Comparison of ENCODE assay signal across 19 mouse cellular contexts in genomic region chr14:18657777-18658753, GRCm38 (mm10).
A peak's percentile ranks its signal among the peaks of the same experiment; 100 is the strongest.
DNase-seq lines count a peak whose midpoint lies in the region; ATAC-seq and TF ChIP-seq lines count a peak whose summit lies in the region.
"Had no signal": no experiment of that assay in that cellular context is flagged by ENCODE, and none has a peak within 500 bp of the region (broad histone marks: within the 10 kb centered on the region; RNA-seq: fewer than 3 reads in every experiment).

No protein-coding gene starts in this region.

- H3K27me3 ChIP-seq in forebrain, embryonic 14.5 days (replicated peaks; ENCODE audit: control insufficient read depth, insufficient read depth, low read length) = no peaks in the 10 kb centered on the region
- H3K27me3 ChIP-seq in forebrain, embryonic 10.5 days (ENCODE audit: poor library complexity, severe bottlenecking) = no peaks in the 10 kb centered on the region
- H3K27me3 ChIP-seq in limb, embryonic 14.5 days (ENCODE audit: control insufficient read depth, insufficient read depth, low read length) = no peaks in the 10 kb centered on the region
- no peaks in the 10 kb centered on the region for H3K27me3 ChIP-seq in limb, embryonic 10.5 days (ENCODE audit: low read depth, poor library complexity, severe bottlenecking)
- no peaks in the 10 kb centered on the region for H3K27me3 ChIP-seq in lung, postnatal 0 days (replicated peaks; ENCODE audit: insufficient read depth, low read length)
- no peaks in the 10 kb centered on the region for H3K27me3 ChIP-seq in embryonic facial prominence, embryonic 15.5 days
- H3K27me3 ChIP-seq: heart, embryonic 12.5 days; intestine, embryonic 15.5 days had no signal

- no peak overlapping the region for H3K4me3 ChIP-seq in forebrain, embryonic 14.5 days (ENCODE audit: low read depth, low read length)
- no peak overlapping the region for H3K4me3 ChIP-seq in forebrain, embryonic 10.5 days
- H3K4me3 ChIP-seq in limb, embryonic 14.5 days (replicated peaks; ENCODE audit: low read length) = no peak overlapping the region
- no peak overlapping the region for H3K4me3 ChIP-seq in limb, embryonic 10.5 days
- H3K4me3 ChIP-seq in lung, postnatal 0 days (ENCODE audit: low read depth, low read length) = no peak overlapping the region
- no peak overlapping the region for H3K4me3 ChIP-seq in lung, adult 2 months (replicated peaks; ENCODE audit: extremely low read depth, low read depth, low read length)
- H3K4me3 ChIP-seq in embryonic facial prominence, embryonic 15.5 days (replicated peaks) = no peak overlapping the region
- H3K4me3 ChIP-seq: erythroblast, embryonic 14.5 days; heart, adult 2 months; heart, embryonic 12.5 days; hindbrain, embryonic 10.5 days; intestine, embryonic 15.5 days had no signal

- WGBS in forebrain, embryonic 14.5 days = 52% methylated on average over 4 of the region's 4 CpGs
- WGBS in forebrain, embryonic 10.5 days = 74% methylated on average over 4 of the region's 4 CpGs
- WGBS in limb, embryonic 14.5 days = 76% methylated on average over 4 of the region's 4 CpGs
- 77% methylated on average over 4 of the region's 4 CpGs for WGBS in limb, embryonic 10.5 days
- 63% methylated on average over 4 of the region's 4 CpGs for WGBS in lung, postnatal 0 days
- WGBS in lung, adult 2 months = 61% methylated on average over 4 of the region's 4 CpGs
- 52% methylated on average over 4 of the region's 4 CpGs for WGBS in embryonic facial prominence, embryonic 15.5 days

- H3K9ac ChIP-seq in forebrain, embryonic 14.5 days (ENCODE audit: low read length) = no peak overlapping the region
- H3K9ac ChIP-seq in limb, embryonic 14.5 days (ENCODE audit: low read depth, low read length, severe bottlenecking) = no peak overlapping the region
- no peak overlapping the region for H3K9ac ChIP-seq in lung, postnatal 0 days (replicated peaks; ENCODE audit: low read depth)
- no peak overlapping the region for H3K9ac ChIP-seq in embryonic facial prominence, embryonic 15.5 days
- H3K9ac ChIP-seq: heart, embryonic 12.5 days; hindbrain, embryonic 14.5 days; intestine, embryonic 15.5 days had no signal

- no peak for ATAC-seq in forebrain, embryonic 14.5 days
- no peak for ATAC-seq in limb, embryonic 14.5 days (ENCODE audit: low FRiP score, low read depth)
- ATAC-seq in lung, postnatal 0 days = peak; percentile 77
- peak; percentile 80; the same call in 1 of the 2 replicates for ATAC-seq in embryonic facial prominence, embryonic 15.5 days (ENCODE audit: insufficient number of reproducible peaks, low FRiP score, low TSS enrichment, low read depth)
- ATAC-seq: intestine, embryonic 15.5 days had no signal

- no peaks in the 10 kb centered on the region for H3K4me1 ChIP-seq in forebrain, embryonic 14.5 days (ENCODE audit: control insufficient read depth, insufficient read depth, low read length)
- no peaks in the 10 kb centered on the region for H3K4me1 ChIP-seq in forebrain, embryonic 10.5 days
- H3K4me1 ChIP-seq in limb, embryonic 14.5 days (ENCODE audit: control insufficient read depth, insufficient read depth, low read length) = no peaks in the 10 kb centered on the region
- no peaks in the 10 kb centered on the region for H3K4me1 ChIP-seq in limb, embryonic 10.5 days
- no peaks in the 10 kb centered on the region for H3K4me1 ChIP-seq in lung, postnatal 0 days (ENCODE audit: insufficient read depth, low read depth, low read length)
- H3K4me1 ChIP-seq in lung, adult 2 months (ENCODE audit: control insufficient read depth, insufficient read depth, low read length) = no peaks in the 10 kb centered on the region; the same call in 1 of the 2 replicates
- no peaks in the 10 kb centered on the region for H3K4me1 ChIP-seq in embryonic facial prominence, embryonic 15.5 days
- H3K4me1 ChIP-seq: hindbrain, embryonic 10.5 days; intestine, embryonic 15.5 days had no signal

- DNase-seq in forebrain, embryonic 14.5 days (ENCODE audit: low spot score) = peak; percentile 10
- no peak for DNase-seq in forebrain, embryonic 10.5 days (ENCODE audit: extremely low spot score, low spot score)
- DNase-seq in limb, embryonic 14.5 days (ENCODE audit: low spot score) = peak; percentile 5
- DNase-seq in limb, embryonic 10.5 days (ENCODE audit: low spot score) = no peak
- DNase-seq in lung, postnatal 0 days (ENCODE audit: low spot score) = peak; percentile 53
- DNase-seq in lung, adult 2 months = no peak
- no peak for DNase-seq in testis, postnatal 10 days (ENCODE audit: low spot score)
- DNase-seq: adrenal gland, postnatal 10 days; cerebellum, adult 11-12 months; cerebellum, adult 9-10 months; cerebellum, postnatal 25 days; gastrocnemius, postnatal 10 days; heart, adult 2 months had no signal

- H3K9me3 ChIP-seq in forebrain, embryonic 14.5 days (replicated peaks; ENCODE audit: control insufficient read depth, low read length) = peaks cover 4% of the 10 kb centered on the region; the same call in 1 of the 2 replicates
- peaks cover 13% of the 10 kb centered on the region for H3K9me3 ChIP-seq in forebrain, embryonic 10.5 days
- H3K9me3 ChIP-seq in limb, embryonic 14.5 days (ENCODE audit: control insufficient read depth, low read length) = peaks cover 9% of the 10 kb centered on the region; the same call in 1 of the 2 replicates
- no peaks in the 10 kb centered on the region for H3K9me3 ChIP-seq in limb, embryonic 10.5 days (replicated peaks)
- H3K9me3 ChIP-seq in lung, postnatal 0 days (ENCODE audit: low read length) = no peaks in the 10 kb centered on the region
- 0 out of 2 replicates have a peak, but pooled peaks cover 5% of the 10 kb centered on the region for H3K9me3 ChIP-seq in embryonic facial prominence, embryonic 15.5 days (replicated peaks)
- H3K9me3 ChIP-seq: intestine, embryonic 15.5 days had no signal

- H3K4me2 ChIP-seq in forebrain, embryonic 14.5 days (ENCODE audit: low read length) = no peak overlapping the region
- H3K4me2 ChIP-seq in limb, embryonic 14.5 days (replicated peaks; ENCODE audit: low read depth, low read length, severe bottlenecking) = no peak overlapping the region
- H3K4me2 ChIP-seq in lung, postnatal 0 days (replicated peaks; ENCODE audit: low read depth, low read length) = no peak overlapping the region
- H3K4me2 ChIP-seq in embryonic facial prominence, embryonic 15.5 days (replicated peaks) = no peak overlapping the region
- H3K4me2 ChIP-seq: heart, embryonic 12.5 days; hindbrain, embryonic 14.5 days; intestine, embryonic 15.5 days had no signal

- TF ChIP-seq POLR2A in limb, embryonic 14.5 days (IDR thresholded peaks at IDR 0.05; ENCODE audit: borderline replicate concordance, extremely low read depth, insufficient read depth, insufficient read length) = no peak
- no peak for TF ChIP-seq POLR2A in lung, adult 2 months (IDR thresholded peaks at IDR 0.05; ENCODE audit: borderline replicate concordance, extremely low read depth, low read depth, low read length)

- peak; percentile 59; the same call in 1 of the 2 replicates for TF ChIP-seq EP300 in lung, postnatal 0 days (IDR thresholded peaks at IDR 0.05)

- no peaks in the 10 kb centered on the region for H3K36me3 ChIP-seq in forebrain, embryonic 14.5 days (ENCODE audit: control insufficient read depth, insufficient read depth, low read length)
- no peaks in the 10 kb centered on the region for H3K36me3 ChIP-seq in forebrain, embryonic 10.5 days (replicated peaks)
- no peaks in the 10 kb centered on the region for H3K36me3 ChIP-seq in limb, embryonic 14.5 days (ENCODE audit: control insufficient read depth, insufficient read depth, low read length)
- H3K36me3 ChIP-seq in limb, embryonic 10.5 days = no peaks in the 10 kb centered on the region
- H3K36me3 ChIP-seq in lung, postnatal 0 days (ENCODE audit: insufficient read depth, low read length) = no peaks in the 10 kb centered on the region
- no peaks in the 10 kb centered on the region for H3K36me3 ChIP-seq in embryonic facial prominence, embryonic 15.5 days
- H3K36me3 ChIP-seq: hindbrain, embryonic 10.5 days; intestine, embryonic 15.5 days had no signal

- TF ChIP-seq CTCF in lung, postnatal 0 days (IDR thresholded peaks at IDR 0.05) = no peak
- TF ChIP-seq CTCF in lung, adult 2 months (IDR thresholded peaks at IDR 0.05; ENCODE audit: insufficient read depth, low read length) = no peak

- no peak overlapping the region for H3K27ac ChIP-seq in forebrain, embryonic 14.5 days (ENCODE audit: low read depth, low read length)
- H3K27ac ChIP-seq in forebrain, embryonic 10.5 days = no peak overlapping the region
- H3K27ac ChIP-seq in limb, embryonic 14.5 days (replicated peaks; ENCODE audit: low read depth, low read length) = no peak overlapping the region
- no peak overlapping the region for H3K27ac ChIP-seq in limb, embryonic 10.5 days
- H3K27ac ChIP-seq in lung, postnatal 0 days (ENCODE audit: low read length) = no peak overlapping the region
- 0 out of 2 replicates have a peak overlapping the region, but pooled peaks have one; percentile 17 for H3K27ac ChIP-seq in embryonic facial prominence, embryonic 15.5 days (replicated peaks)
- H3K27ac ChIP-seq: heart, adult 2 months; hindbrain, embryonic 10.5 days; hindbrain, embryonic 14.5 days; intestine, embryonic 15.5 days had no signal

Comparison
In these comparisons a context has a peak if more than half of its experiments do, and no peak if none do; other contexts are left out.
1. DNase-seq: peak in forebrain, embryonic 14.5 days (single experiment), limb, embryonic 14.5 days (single experiment) and lung, postnatal 0 days (single experiment); none in forebrain, embryonic 10.5 days (single experiment), limb, embryonic 10.5 days (single experiment), lung, adult 2 months (single experiment) and testis, postnatal 10 days (single experiment).
2. ATAC-seq: peak in lung, postnatal 0 days (single experiment) and embryonic facial prominence, embryonic 15.5 days (single experiment); none in forebrain, embryonic 14.5 days (single experiment) and limb, embryonic 14.5 days (single experiment).